Mouse (Mus musculus) lung, postnatal 10 days (tissue): Measurements from ENCODE around the gene Atl1.

Experiments
- DNase-seq: peaks from one replicate; pipeline ENCODE4 v3.0.0; 2021

Atl1 gene

GRCm38 (mm10) chr12:69885170-69885923, 7.1 kb upstream of the Atl1 start:
- DNase-seq = no peak

GRCm38 (mm10) chr12:69887776-69888175, 4.6 kb upstream of the Atl1 start:
- no peak for DNase-seq

GRCm38 (mm10) chr12:69888345-69888744, 4.1 kb upstream of the Atl1 start:
- DNase-seq = no peak

- DNase-seq = no peak
Observed at GRCm38 (mm10) chr12:69890051-69890450, 2.4 kb upstream of the Atl1 start.

- peak; percentile 28 for DNase-seq
Observed at GRCm38 (mm10) chr12:69890476-69890875, 1.9 kb upstream of the Atl1 start.

- DNase-seq = no peak
Observed at GRCm38 (mm10) chr12:69891721-69892120, 693 bp upstream of the Atl1 start.

GRCm38 (mm10) chr12:69893927-69894326, 1.5 kb downstream of the Atl1 start:
- no peak for DNase-seq

- DNase-seq = no peak
Observed at GRCm38 (mm10) chr12:69895046-69895445, 2.6 kb downstream of the Atl1 start.

- DNase-seq = no peak
Observed at GRCm38 (mm10) chr12:69898119-69898518, 5.7 kb downstream of the Atl1 start.

GRCm38 (mm10) chr12:69904991-69905390, 12.6 kb downstream of the Atl1 start:
- DNase-seq = no peak

GRCm38 (mm10) chr12:69907667-69908510, 15.5 kb downstream of the Atl1 start:
- DNase-seq = peak; percentile 24

GRCm38 (mm10) chr12:69908511-69908900, 16.1 kb downstream of the Atl1 start:
- DNase-seq = no peak

- no peak for DNase-seq
Observed at GRCm38 (mm10) chr12:69911906-69912305, 19.5 kb downstream of the Atl1 start.

- DNase-seq = no peak
Observed at GRCm38 (mm10) chr12:69912737-69913136, 20.3 kb downstream of the Atl1 start.

- DNase-seq = no peak
Observed at GRCm38 (mm10) chr12:69917870-69918269, 25.5 kb downstream of the Atl1 start.

GRCm38 (mm10) chr12:69922099-69922498, 29.7 kb downstream of the Atl1 start:
- no peak for DNase-seq

GRCm38 (mm10) chr12:69923128-69923527, 30.7 kb downstream of the Atl1 start:
- DNase-seq = no peak

GRCm38 (mm10) chr12:69923603-69924002, 31.2 kb downstream of the Atl1 start:
- DNase-seq = no peak

- peak; percentile 45 for DNase-seq
Observed at GRCm38 (mm10) chr12:69924012-69924411, 31.6 kb downstream of the Atl1 start.

GRCm38 (mm10) chr12:69926716-69927115, 34.3 kb downstream of the Atl1 start:
- DNase-seq = no peak

- no peak for DNase-seq
Observed at GRCm38 (mm10) chr12:69937731-69938130, 45.3 kb downstream of the Atl1 start.

GRCm38 (mm10) chr12:69939291-69939690, 46.9 kb downstream of the Atl1 start:
- no peak for DNase-seq

- DNase-seq = no peak
Observed at GRCm38 (mm10) chr12:69941655-69942329, 49.4 kb downstream of the Atl1 start.

GRCm38 (mm10) chr12:69945861-69946260, 53.4 kb downstream of the Atl1 start:
- DNase-seq = no peak
